Mouse (Mus musculus) regulatory T cell (primary cell): Measurements from ENCODE around the gene Gm28897.
"Not testable (repeated sequence)": the region's sequence is repeated elsewhere in the genome, so short reads cannot be mapped to it uniquely, and the experiment has no call there.

Experiments
- in situ Hi-C: fragments of 300-600 bp; cut with MboI, MseI; formaldehyde crosslinking; loops from one replicate; pipeline ENCODE4 v1.15.1; 2025; ENCODE audit warnings: high pct_unique_total_duplicates

Gene Gm28897

DNA sequence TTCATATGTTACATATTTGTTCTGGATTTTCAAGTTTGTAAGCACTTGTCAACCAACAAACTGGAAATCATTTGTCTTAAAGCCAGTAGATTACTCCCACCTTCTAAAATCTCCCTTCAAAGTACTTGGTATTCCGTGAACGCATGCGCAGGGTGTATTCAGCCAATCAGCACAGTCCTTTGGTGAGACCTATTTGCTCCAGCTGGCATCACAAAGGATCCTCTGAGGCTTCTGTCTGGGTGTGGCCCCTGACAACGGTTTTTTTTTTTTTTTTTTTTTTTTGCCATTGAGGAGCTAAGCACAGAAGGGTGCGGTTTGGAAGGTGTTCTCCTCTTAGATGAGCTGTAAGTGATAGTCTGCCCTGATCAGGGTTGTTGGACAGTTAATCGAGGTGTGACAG lies at the start of gene Gm28897:
Gene Gm28897 (plus strand): TSS at position 301 of the 400 bp plus-strand sequence.
- in situ Hi-C loops = not testable (repeated sequence)
